Mouse (Mus musculus): ENCODE measurements around the gene Pou1f1. TPM values are rescaled to one million over a fixed set of nuclear protein-coding genes. Genes with fewer than 3 reads are reported as not detected.

The Pou1f1 gene
- polyA plus RNA-seq, 1 experiment, result not detected

- peaks cover 20% of the 10 kb centered on the region for H3K4me1 ChIP-seq (ENCODE audit: control insufficient read depth)
- H3K36me3 ChIP-seq (ENCODE audit: control insufficient read depth), result no peaks in the 10 kb centered on the region
- H3K9me3 ChIP-seq (ENCODE audit: control insufficient read depth, low read length), result no peaks in the 10 kb centered on the region
- TF ChIP-seq TAL1 (IDR thresholded peaks at IDR 0.05; ENCODE audit: low read length) (no peak), GATA1 (IDR thresholded peaks at IDR 0.05; ENCODE audit: low read length) (no peak)
- H3K27me3 ChIP-seq (ENCODE audit: control insufficient read depth), result no peaks in the 10 kb centered on the region
- peak within 1 kb of the TSS; percentile 82 for H3K4me3 ChIP-seq (replicated peaks)
These were observed 41.9 kb downstream of the Pou1f1 start, which contains the start of gene Chmp2b for GRCm38 (mm10) chr16:65561963-65562863. Gene Chmp2b (minus strand): TSS chr16:65562726.

DNA sequence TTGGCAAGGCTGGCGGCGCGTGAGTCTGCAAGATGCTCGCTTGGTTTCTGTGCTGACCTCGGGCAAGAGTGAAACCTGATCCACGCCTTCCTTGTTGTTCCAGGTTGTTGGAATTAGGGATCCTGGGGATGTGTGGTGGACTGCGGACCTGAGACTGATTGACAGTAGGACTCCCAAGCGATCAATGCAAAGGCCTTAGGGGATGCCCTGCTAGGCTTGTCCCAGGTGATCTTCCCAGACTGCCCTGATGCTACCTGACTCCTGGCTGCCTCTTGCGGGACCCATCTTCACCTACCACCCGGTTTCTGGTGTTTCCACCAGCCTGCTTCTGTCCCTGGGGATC lies 42.5 kb downstream of the Pou1f1 start:
- H3K36me3 ChIP-seq (ENCODE audit: control insufficient read depth), result no peaks in the 10 kb centered on the region
- TF ChIP-seq GATA1 (IDR thresholded peaks at IDR 0.05; ENCODE audit: low read length) (no peak), TAL1 (IDR thresholded peaks at IDR 0.05; ENCODE audit: low read length) (no peak)
- peaks cover 20% of the 10 kb centered on the region for H3K4me1 ChIP-seq (ENCODE audit: control insufficient read depth)
- H3K4me3 ChIP-seq (replicated peaks), result peak overlapping the region; percentile 82
- no peaks in the 10 kb centered on the region for H3K27me3 ChIP-seq (ENCODE audit: control insufficient read depth)
- no peaks in the 10 kb centered on the region for H3K9me3 ChIP-seq (ENCODE audit: control insufficient read depth, low read length)

DNA sequence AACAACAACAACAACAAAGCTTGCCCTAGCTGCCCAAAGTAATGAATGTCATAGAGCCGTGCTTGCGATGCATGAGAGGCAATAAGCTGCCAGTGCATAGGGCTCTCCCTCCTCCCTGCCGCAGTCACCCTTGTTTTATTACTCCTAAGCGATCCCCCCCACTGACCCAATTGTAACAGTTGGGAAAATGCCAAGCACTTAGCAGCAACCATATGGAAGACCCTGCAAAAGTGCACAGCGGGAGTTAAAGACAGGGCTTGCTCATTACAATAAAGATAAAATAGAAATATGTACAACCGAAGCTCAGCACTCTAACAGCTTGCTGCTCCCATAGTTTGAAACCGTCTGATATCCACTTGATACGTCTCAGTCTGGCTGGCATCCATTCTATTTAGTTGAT lies 44.0 kb downstream of the Pou1f1 start:
- Histone ChIP-seq H3K36me3 (ENCODE audit: control insufficient read depth) (no peaks in the 10 kb centered on the region), H3K4me1 (ENCODE audit: control insufficient read depth) (peaks cover 20% of the 10 kb centered on the region), H3K4me3 (replicated peaks) (no peak overlapping the region), H3K27me3 (ENCODE audit: control insufficient read depth) (no peaks in the 10 kb centered on the region), H3K9me3 (ENCODE audit: control insufficient read depth, low read length) (no peaks in the 10 kb centered on the region)
- TF ChIP-seq GATA1 (IDR thresholded peaks at IDR 0.05; ENCODE audit: low read length) (no peak), TAL1 (IDR thresholded peaks at IDR 0.05; ENCODE audit: low read length) (no peak)

DNA sequence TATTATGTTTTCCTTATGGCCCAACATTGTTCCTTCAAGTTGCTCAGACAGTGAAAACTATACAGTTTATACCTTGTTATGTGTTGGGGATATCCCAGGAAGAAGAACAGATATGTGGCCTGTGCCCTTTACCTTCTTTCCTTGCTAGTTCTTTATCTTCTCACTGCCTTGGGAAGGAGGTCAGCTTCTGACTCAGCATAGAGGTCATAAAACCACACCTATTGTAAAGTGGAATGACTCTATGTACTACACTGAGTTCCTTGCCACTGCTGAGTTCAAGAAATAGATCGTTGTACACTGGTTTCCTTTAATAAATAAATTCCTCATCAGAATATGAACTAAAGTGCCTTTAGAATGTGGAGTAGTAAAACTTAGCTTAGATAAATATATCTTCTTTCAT lies 44.6 kb downstream of the Pou1f1 start:
- Histone ChIP-seq H3K9me3 (ENCODE audit: control insufficient read depth, low read length) (no peaks in the 10 kb centered on the region), H3K27me3 (ENCODE audit: control insufficient read depth) (no peaks in the 10 kb centered on the region), H3K36me3 (ENCODE audit: control insufficient read depth) (no peaks in the 10 kb centered on the region), H3K4me1 (ENCODE audit: control insufficient read depth) (peaks cover 20% of the 10 kb centered on the region), H3K4me3 (replicated peaks) (no peak overlapping the region)
- TF ChIP-seq GATA1 (IDR thresholded peaks at IDR 0.05; ENCODE audit: low read length) (no peak), TAL1 (IDR thresholded peaks at IDR 0.05; ENCODE audit: low read length) (no peak)

GRCm38 (mm10) chr16:65568853-65569252 lies 48.5 kb downstream of the Pou1f1 start:
- Histone ChIP-seq H3K4me1 (ENCODE audit: control insufficient read depth) (no peaks in the 10 kb centered on the region), H3K4me3 (replicated peaks) (no peak overlapping the region), H3K9me3 (ENCODE audit: control insufficient read depth, low read length) (peaks cover 5% of the 10 kb centered on the region; the same call in 1 of the 2 replicates), H3K27me3 (ENCODE audit: control insufficient read depth) (no peaks in the 10 kb centered on the region; the same call in 1 of the 2 replicates), H3K36me3 (ENCODE audit: control insufficient read depth) (no peaks in the 10 kb centered on the region)
- TF ChIP-seq TAL1 (IDR thresholded peaks at IDR 0.05; ENCODE audit: low read length) (no peak), GATA1 (IDR thresholded peaks at IDR 0.05; ENCODE audit: low read length) (no peak)

GRCm38 (mm10) chr16:65577298-65578029 lies 57.2 kb downstream of the Pou1f1 start:
- no peaks in the 10 kb centered on the region for H3K36me3 ChIP-seq (ENCODE audit: control insufficient read depth)
- H3K9me3 ChIP-seq (ENCODE audit: control insufficient read depth, low read length), result no peaks in the 10 kb centered on the region
- no peaks in the 10 kb centered on the region for H3K27me3 ChIP-seq (ENCODE audit: control insufficient read depth)
- H3K4me1 ChIP-seq (ENCODE audit: control insufficient read depth), result no peaks in the 10 kb centered on the region
- no peak for TF ChIP-seq TAL1 (IDR thresholded peaks at IDR 0.05; ENCODE audit: low read length)
- no peak for TF ChIP-seq GATA1 (IDR thresholded peaks at IDR 0.05; ENCODE audit: low read length)
- H3K4me3 ChIP-seq (replicated peaks), result no peak overlapping the region

Other genes with a start within 250 kb of the Pou1f1 start
- 0.20 and 0.28 TPM in 2 replicates for gene Chmp2b, start 42.2 kb downstream of the Pou1f1 start, polyA plus RNA-seq (2012)

Data from erythroblast, embryonic 14.5 days (primary cell).